Mouse (Mus musculus): ENCODE measurements around the gene Tgfbr3.

DNA sequence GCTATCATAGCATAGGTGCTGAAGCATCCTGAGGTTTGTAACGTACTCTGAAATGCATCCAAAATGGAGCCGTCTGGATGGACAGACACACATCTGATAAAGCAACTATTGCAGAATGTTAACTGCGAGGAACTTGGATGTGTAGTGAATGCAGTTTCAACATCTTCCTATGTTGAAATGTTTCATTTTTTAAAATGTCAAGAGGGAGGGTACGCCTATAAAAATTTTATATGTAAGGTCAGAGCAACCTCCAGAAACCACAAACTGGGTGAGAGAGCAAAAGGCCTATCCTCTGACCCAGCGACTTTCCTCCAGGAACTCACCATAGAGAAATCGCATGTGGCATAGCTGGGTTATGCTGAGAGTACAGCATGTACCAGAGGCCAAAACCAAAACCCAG, 70.1 kb downstream of the Tgfbr3 start:
- TF ChIP-seq CTCF (conservative IDR thresholded peaks at IDR 0.05; ENCODE audit: insufficient read depth, insufficient read length, low read depth, low read length) (no peak), POLR2A (IDR thresholded peaks at IDR 0.05; ENCODE audit: low read depth, low read length) (no peak)

Data from kidney, adult 2 months (tissue).